Mouse (Mus musculus) kidney, adult 2 months (tissue): Measurements from ENCODE around the gene Magohb.

Source experiments
- CTCF ChIP-seq: fragments of 200-500 bp; conservative IDR thresholded peaks from 2 replicates; pipeline ENCODE4 v1.5.1; 2011; ENCODE audit warnings: low read depth, mild to moderate bottlenecking, control low read depth, low read length, moderate library complexity, mixed read lengths; ENCODE audit not compliant: insufficient read depth, insufficient read length
- POLR2A ChIP-seq: fragments of 200-500 bp; IDR thresholded peaks from one replicate; pipeline ENCODE4 v1.6.1; 2011; ENCODE audit warnings: low read depth, low read length, control low read depth

DNA sequence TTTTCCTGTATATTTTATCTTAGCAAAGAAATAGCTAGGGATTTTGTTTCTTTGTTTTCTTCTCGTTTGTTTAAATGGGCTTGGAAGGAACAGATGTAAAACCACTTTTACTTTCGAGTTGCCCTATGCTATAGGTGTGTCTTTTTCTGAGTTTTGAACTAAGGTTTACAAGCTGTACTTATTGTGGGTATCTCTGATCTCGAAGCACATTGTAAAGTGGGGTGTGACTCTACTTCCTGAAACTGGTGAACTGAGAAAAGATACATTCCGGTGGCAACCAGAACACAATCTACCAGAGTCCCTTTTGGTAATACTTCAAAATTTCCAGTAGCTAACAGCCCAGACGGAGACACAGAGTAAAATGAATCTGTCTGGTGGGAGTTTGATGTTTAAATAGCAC, 872 bp upstream of the Magohb start:
- TF ChIP-seq CTCF (no peak), POLR2A (no peak)
